23 mouse cellular contexts compared by ENCODE assay signal in genomic region chr10:82409511-82409910, GRCm38 (mm10).
"Had no signal": no experiment of that assay in that cellular context is flagged by ENCODE, and none has a peak within 500 bp of the region (broad histone marks: within the 10 kb centered on the region; RNA-seq: fewer than 3 reads in every experiment).

No protein-coding gene starts in this region.

- H3K4me1 ChIP-seq: lung, embryonic 15.5 days; megakaryocyte, embryonic 14.5 days; midbrain, embryonic 10.5 days; midbrain, embryonic 12.5 days; neural tube, embryonic 13.5 days; neural tube, embryonic 15.5 days; stomach, embryonic 15.5 days had no signal

- H3K27ac ChIP-seq: lung, embryonic 15.5 days; macrophage; midbrain, embryonic 10.5 days; midbrain, embryonic 12.5 days; neural tube, embryonic 13.5 days; neural tube, embryonic 15.5 days; stomach, embryonic 15.5 days; stomach, postnatal 0 days had no signal

- DNase-seq: liver, postnatal 0 days; lung, adult 2 months; lung, postnatal 14 days; lung, postnatal 36 days; midbrain, embryonic 14.5 days; retina, postnatal 1 day; right cerebral cortex, adult 18-20 months; right cerebral cortex, postnatal 25 days; right cerebral cortex, postnatal 4 days; spleen, adult 18-20 months; thymus, adult 2 months; thymus, postnatal 25 days; thymus, postnatal 4 days had no signal

- H3K4me3 ChIP-seq: lung, embryonic 15.5 days; megakaryocyte, embryonic 14.5 days; midbrain, embryonic 10.5 days; midbrain, embryonic 12.5 days; myocyte; neural tube, embryonic 13.5 days; neural tube, embryonic 15.5 days; stomach, embryonic 15.5 days had no signal
